Mouse (Mus musculus) cerebellum, adult 18-20 months (tissue): ENCODE data around the gene Ncbp2.
A peak's percentile ranks its signal among the peaks of the same experiment; 100 is the strongest.

Source experiments
- DNase-seq, 2 experiments: peaks; one replicate each; pipeline ENCODE4 v3.0.0; 2021

Ncbp2 gene

DNA sequence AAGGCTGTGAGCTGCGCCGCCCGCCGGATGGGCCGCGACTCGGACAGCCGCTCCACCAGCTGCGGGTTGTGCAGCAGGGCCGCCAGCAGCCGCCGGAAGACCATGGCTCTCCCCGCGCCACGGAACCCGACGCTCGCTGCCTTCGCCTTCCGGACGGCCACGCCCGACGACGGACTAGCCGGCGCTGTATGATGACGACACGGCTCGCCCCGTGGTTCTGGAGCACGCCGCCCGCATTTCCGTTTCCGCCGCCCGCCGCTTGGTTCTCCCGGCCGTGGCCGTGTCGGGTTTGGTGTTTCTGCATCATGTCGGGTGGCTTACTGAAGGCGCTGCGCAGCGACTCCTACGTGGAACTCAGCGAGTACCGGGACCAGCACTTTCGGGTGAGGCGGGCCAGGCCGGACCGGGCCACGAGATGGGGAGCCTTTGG is at the start of gene Ncbp2, which contains the start of gene 0610012G03Rik:
TSS of gene Ncbp2 (plus strand) at position 169 of the 430 bp plus-strand sequence.
TSS of gene 0610012G03Rik (minus strand) at position 150 of the 430 bp plus-strand sequence.
- peak; percentile 94 to 97 for DNase-seq

- no peak for DNase-seq
Observed at GRCm38 (mm10) chr16:31898546-31899326, 49.6 kb upstream of the Ncbp2 start.

DNA sequence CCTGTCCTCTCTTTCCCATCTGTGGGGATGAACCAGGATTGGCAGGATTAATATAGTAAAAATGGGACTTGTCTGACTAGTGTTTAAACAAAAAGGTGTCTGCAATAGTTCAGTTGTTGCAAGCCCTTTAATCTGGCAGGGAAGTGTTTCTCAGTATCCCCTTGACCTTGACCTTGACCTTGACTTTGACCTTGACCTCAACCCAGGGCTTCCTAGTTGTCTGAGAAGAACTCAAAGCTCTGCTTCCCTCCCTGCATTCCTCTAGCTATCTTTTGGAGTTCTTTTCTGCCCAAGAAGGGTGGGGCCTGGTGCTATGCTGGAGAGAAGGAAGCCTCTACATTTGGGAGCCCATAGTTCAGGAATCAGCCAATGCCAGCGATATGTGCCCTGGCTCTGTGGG is 46.4 kb upstream of the Ncbp2 start:
- no peak for DNase-seq

DNA sequence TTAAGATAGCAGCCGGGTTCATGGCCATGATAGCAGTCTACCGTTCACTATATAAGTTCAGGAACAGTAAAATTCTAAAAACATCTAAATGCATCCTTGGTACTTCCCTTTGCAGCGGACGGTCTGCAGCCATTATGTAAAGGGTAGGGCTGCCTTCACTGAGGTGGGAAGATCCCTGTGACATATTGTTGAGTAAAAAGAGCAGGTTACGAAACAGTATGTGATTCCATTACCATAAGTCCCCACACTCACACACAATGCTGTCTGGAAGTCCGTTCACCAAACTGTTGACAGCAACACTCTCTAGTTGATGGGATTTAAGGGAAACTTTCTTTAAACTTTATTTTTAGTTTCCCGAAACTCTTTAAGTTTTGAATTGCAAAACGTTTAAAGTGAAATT is 45.1 kb upstream of the Ncbp2 start:
- DNase-seq, result no peak

DNA sequence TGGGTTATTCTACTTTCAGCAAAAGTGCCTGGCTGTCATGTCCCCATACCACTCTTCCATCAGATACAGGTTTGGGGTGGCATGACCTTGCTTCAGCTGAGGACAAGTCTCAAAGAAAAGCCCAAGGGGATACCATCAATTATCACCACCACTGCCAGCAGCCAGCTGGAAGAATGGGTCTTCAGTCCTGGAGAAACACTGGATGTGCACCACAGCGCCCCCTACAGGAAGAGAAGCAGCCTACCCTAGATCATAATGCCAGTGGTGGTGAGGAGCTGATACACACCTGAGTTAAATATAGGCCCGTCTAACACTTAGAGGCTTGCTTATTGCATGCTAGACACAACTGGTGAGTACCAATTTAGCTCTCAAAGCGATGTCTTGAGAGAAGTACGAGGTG is 43.0 kb upstream of the Ncbp2 start:
- DNase-seq, result no peak

DNA sequence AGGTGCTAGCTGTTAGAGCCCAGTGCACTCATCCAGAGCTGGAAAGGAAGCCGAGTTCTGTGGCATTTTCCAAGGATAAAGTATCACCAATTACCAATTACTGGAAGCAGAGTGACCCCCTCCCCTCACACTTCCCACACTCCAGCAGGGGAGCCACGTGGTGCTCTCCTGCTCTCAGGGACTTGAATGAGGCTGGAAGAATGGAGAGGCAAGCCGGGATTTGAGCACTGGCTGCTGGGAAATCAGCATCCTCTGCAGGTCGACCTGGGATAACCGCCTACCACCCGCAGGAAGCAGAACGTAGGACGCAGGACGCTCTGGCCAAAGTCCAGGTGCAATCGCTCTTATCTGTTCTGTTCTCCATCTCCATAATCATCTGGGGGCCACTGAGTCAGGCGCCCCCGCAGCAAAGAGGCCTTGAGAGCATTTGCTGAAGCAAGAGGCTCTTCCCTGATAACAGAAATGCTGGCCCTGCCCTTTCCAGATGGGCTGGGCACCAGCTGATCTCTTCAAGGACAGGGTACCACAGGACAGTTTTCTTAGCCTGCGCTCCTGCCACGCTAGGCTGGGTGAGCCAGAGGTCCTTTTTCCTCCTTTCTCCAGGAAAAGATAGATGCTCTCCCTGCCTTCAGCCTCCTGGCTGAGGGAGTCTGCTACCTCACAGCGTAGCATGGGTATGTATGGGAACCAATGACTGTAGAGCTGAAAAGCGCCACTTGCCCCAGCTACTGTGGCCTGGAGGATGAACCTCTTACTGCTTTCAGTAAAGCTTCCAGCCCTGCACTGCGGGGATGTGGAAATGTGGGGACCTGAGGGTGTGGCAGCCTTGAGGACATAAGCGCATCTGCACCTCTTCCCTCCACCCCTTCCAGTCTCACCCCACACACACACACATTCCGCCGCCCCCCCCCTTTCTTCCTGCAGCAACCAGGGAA is 42.2 kb upstream of the Ncbp2 start:
- DNase-seq, result no peak

GRCm38 (mm10) chr16:31906896-31907295 is 41.4 kb upstream of the Ncbp2 start:
- DNase-seq, result no peak

DNA sequence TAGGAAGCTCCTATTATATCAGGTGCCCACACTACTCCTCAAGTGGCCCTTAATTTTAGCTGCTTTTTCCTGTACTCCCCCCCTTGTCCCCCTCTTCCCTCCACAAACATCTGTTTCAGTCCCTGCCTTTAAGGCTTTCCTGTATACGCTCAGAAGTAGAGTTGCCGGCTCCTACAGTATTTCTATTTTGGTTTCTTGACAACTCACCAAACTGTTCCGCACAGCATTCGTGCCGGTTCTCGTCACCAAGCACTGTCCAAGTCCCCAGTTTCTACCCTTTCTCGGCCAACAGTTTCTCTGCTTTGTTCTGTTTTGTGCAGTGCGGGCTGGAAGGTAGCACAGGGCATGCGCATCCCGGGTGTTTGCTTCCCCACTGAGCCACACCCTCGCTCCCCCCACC is 39.4 kb upstream of the Ncbp2 start:
- DNase-seq, result no peak

DNA sequence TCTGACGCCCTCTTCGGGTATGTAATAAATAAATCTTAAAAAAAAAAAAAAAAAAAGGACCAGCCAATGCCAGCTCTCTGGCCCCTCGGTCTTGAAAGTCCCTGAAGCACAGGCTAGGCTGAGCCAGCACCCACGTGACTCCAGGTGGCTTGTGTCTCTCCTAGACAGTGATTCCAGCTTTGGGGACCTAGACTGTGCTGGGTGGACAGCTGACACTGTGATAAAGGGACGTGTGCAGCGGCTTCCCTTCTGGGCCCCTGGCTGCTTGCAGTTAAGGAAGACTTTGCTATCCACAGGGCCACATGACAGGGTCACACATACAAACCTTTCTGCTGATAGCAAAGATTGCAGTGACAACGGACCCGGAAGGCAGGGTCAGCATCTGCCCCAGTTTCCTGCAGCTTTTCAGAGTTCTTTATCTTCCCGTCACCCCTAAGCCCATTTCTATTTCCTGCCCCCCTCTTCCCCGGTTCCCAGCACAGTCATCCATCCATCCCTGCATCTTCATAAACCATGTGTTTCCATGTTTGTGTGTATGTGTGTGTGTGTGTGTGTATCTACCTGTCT is 37.9 kb upstream of the Ncbp2 start:
- no peak for DNase-seq

DNA sequence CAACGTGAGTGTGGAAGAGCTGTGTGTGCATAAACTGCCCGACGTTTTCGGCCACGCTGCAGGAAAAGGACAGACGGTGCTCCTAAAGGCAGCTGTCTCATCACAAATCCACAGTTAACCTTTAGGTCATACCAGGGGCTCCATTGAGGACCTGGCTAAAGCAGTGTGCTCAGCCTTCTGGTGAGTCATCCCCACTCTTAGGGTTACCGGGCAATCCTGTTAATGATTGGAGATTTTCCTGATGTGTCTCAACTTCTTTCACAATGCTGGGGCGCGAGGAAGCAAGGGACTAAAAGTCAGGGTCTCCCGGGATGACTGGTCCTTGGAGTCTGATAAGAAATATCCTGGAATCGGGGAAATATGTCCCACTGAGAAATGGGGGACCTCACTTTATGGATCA is 30.5 kb upstream of the Ncbp2 start:
- DNase-seq, result no peak

GRCm38 (mm10) chr16:31918248-31918724 is 30.0 kb upstream of the Ncbp2 start:
- peak; percentile 86 to 91 for DNase-seq

GRCm38 (mm10) chr16:31924368-31924767 is 23.9 kb upstream of the Ncbp2 start:
- DNase-seq, result no peak

DNA sequence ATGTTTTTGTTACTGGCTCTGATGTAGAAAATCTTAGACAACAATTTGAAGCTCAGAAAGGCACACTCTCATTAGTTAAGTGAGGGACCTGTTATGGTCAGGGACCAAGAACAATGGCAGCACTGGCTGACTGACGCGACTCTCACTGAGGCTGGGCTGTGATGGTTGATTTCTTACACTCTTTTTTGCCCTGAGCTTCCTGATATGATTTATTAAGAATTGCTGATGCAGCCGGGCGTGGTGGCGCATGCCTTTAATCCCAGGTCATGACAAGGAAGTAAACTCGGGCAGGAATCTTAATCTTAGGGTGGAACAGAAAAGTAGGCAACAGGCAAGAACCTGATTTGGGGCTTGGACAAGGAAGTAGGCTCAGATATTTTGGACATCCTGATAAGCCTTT is 22.2 kb upstream of the Ncbp2 start:
- DNase-seq, result no peak

GRCm38 (mm10) chr16:31926547-31927182 is 21.6 kb upstream of the Ncbp2 start:
- DNase-seq, result no peak

- DNase-seq, result no peak
Observed at GRCm38 (mm10) chr16:31927412-31927811, 20.9 kb upstream of the Ncbp2 start.

- DNase-seq, result peak in 1 of 2 experiments; percentile 28
Observed at GRCm38 (mm10) chr16:31931330-31931729, 17.0 kb upstream of the Ncbp2 start.

- DNase-seq, result peak; percentile 22 to 31
Observed at GRCm38 (mm10) chr16:31932255-31932654, 16.1 kb upstream of the Ncbp2 start.

DNA sequence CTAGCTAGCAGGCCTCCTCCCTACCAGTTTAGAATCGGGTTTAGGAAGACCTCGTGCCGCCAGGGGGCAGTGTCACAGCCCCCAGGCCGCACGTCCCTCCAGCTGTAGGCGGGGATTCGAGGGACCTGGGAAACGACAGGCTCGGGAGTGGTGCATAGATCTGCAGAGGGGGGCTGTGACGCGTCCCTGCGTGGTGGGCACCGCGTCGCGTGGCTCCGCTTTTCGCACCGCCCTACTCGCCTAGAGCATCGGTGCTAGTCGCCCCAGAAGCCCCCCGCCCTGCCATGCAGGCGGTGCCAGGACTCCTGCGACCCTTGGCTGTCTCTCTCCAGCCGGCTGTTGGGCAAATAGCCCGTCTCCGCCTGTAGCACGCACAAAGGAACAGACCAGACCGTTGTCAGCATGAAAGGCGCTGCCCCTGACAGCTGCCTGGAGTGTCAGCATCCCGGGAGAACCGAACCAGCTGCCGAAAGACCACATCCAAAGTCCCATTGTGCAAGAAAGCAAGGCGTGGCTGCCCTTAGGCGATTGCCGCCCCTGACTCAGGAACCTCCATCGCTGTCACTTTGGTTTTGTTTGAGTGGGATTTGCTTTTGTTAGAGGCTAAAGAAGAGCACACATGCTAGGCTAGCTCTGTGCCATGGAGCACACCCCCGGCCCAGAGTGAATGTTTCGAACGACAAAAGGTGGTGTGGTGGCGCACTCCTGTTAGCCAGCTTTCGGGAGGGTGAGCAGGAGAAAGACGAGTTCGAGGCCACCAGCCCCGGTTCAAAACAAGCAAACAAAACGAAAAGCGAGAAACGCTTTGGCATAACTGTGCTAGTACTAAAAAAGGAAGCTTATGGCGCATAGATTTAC is 15.2 kb upstream of the Ncbp2 start:
- DNase-seq, result peak; percentile 93 to 95

- peak; percentile 84 to 86 for DNase-seq
Observed at GRCm38 (mm10) chr16:31933751-31934549, 14.4 kb upstream of the Ncbp2 start, which contains the start of gene Pigz. Pigz (plus strand) TSS chr16:31933851.

DNA sequence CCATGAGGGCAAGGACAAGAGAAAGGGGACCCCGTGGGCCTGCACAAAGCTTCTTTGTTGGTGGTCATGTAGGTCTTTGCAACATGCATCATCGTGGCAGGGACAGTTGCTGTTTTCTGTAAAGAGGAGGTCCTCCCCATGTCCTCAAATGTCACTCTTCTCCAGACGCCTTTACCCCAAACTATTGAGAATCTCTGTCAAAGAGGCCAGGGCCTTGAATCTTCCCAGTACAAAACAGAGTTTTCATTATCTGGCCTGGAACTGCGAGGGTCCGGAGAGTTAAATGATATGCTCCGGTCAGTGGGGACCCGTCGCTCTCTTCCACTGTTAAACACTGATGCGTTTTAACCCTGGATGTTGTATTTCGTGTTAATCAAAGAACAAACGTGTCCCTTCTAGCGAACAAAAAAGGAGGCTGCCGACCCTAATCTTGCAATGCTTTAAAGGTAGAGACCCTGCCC is 13.7 kb upstream of the Ncbp2 start:
- peak in 1 of 2 experiments; percentile 26 for DNase-seq
